Mouse (Mus musculus) forebrain, embryonic 12.5 days (tissue): ENCODE measurements at regions not wholly inside any gene's neighbourhood (a gene's known extent, or its start where the extent isn't known, plus 50 kb on each side); places are given as distances from the start of the nearest gene placed in this dataset.
A peak's percentile ranks its signal among the peaks of the same experiment; 100 is the strongest.

Experiments used
- ATAC-seq: fragments of 200-750 bp; cut with Nextera tagmentation; 2 replicates; pipeline ENCODE4 v1.8.0; 2017; ENCODE audit warnings: moderate TSS enrichment; ENCODE audit not compliant: low FRiP score
- H3K27ac ChIP-seq: fragments of 300-500 bp; sonication (generic); 2 replicates; pipeline ENCODE4 v1.5.1; 2016; ENCODE audit warnings: mild to moderate bottlenecking
- H3K27me3 ChIP-seq: fragments of 300-500 bp; sonication (generic); 2 replicates; pipeline ENCODE4 v1.6.1; 2016; ENCODE audit warnings: mild to moderate bottlenecking
- H3K36me3 ChIP-seq: fragments of 300-500 bp; sonication (generic); replicated peaks from 2 replicates; pipeline ENCODE4 v1.6.1; 2016; ENCODE audit warnings: mild to moderate bottlenecking
- H3K4me1 ChIP-seq: fragments of 300-500 bp; sonication (generic); 2 replicates; pipeline ENCODE4 v1.6.1; 2016
- H3K4me2 ChIP-seq: fragments of 300-500 bp; sonication (generic); 2 replicates; pipeline ENCODE4 v1.6.1; 2016; ENCODE audit warnings: mild to moderate bottlenecking, moderate library complexity
- H3K4me3 ChIP-seq: fragments of 300-500 bp; sonication (generic); replicated peaks from 2 replicates; pipeline ENCODE4 v1.5.1; 2016; ENCODE audit warnings: mild to moderate bottlenecking
- H3K9ac ChIP-seq: fragments of 300-500 bp; sonication (generic); 2 replicates; pipeline ENCODE4 v1.6.1; 2016; ENCODE audit warnings: mild to moderate bottlenecking
- H3K9me3 ChIP-seq: fragments of 300-500 bp; sonication (generic); 2 replicates; pipeline ENCODE4 v1.6.1; 2016
- WGBS: fragments of 180-500 bp; shearing (Covaris S2); methylation state at CpG from one replicate; pipeline ENCODE4 v1.1.7; 2016; 5-methylcytosine and 5-hydroxymethylcytosine counted together

DNA sequence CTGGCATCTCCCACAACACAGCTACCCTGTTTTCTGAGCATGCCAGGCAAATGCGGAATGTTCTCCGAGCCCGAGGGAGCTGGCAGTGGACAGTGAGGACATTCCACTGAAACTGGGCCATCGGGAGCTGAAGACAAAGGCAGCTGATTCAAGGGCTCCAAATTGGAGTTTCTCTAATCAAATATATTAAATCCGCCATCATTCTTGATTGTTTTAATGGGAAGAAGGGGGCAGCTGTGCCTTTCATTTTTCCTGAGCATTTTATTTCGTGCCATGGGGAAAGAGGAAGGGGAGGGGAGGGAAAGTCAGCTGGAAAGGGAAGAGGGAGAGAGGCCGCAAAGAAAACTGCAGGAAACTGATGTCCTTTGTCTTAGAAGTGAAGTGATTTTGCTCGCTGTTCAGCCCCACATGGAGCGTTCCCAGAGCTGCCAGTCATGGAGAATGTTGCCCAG lies 373.9 kb downstream of the Cog6 start:
- WGBS, result 53% methylated on average over 9 of the region's 9 CpGs
- H3K4me3 ChIP-seq, result no peak overlapping the region
- 0 out of 2 replicates have a peak, but pooled peaks have one; percentile 9 for ATAC-seq
- no peaks in the 10 kb centered on the region for H3K36me3 ChIP-seq
- 0 out of 2 replicates have a peak, but pooled peaks cover 5% of the 10 kb centered on the region for H3K27me3 ChIP-seq
- peaks cover 32% of the 10 kb centered on the region for H3K4me1 ChIP-seq
- H3K9me3 ChIP-seq, result no peaks in the 10 kb centered on the region
- H3K27ac ChIP-seq, result peak overlapping the region; percentile 75
- no peak overlapping the region for H3K4me2 ChIP-seq
- H3K9ac ChIP-seq, result no peak overlapping the region

DNA sequence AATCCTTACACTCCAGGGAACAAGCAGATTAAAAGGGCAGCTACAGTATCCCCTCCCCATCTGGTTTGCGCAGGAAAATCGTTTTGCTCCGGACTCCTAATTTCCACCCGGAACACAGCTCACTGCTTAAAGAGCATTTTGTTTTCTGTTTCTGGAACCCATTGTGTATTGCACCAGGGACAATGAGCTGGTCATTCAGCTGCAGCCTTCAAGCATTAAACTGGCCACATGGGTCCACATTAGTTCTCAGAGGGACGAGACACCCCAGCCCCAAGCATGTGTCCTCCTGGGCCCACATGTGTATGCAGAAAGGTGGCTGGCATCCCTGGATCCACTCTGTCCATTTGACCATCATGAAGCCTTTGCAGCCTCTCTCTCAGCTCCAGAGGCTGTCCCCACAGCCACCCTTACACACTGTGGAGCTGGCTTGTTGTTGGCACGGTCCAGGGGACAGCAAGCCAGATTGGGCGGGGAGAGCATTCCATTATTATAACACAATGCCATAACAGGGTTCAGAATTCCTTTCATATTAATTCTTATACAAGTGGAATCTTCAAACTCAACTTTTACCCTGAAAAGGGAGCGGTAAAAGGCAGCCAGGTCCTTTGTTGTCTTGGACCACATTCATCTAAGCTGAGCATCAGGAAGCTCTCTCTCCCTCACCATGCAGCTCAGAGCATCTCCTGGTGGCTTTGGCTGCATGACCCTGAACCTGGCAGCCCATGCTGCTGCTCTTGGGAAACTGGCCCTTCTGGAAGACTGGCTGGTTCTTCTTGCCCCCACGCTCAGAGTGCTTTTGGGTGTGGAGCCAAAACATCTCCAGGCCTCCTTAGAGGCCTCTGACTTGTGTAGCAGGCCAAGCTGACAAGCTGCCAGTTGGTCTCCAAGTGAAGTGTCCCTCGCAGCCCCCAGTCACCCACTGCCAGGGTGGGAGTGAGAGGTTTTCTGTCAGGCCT lies 373.4 kb downstream of the Foxo1 start:
- no peak overlapping the region for H3K27ac ChIP-seq

DNA sequence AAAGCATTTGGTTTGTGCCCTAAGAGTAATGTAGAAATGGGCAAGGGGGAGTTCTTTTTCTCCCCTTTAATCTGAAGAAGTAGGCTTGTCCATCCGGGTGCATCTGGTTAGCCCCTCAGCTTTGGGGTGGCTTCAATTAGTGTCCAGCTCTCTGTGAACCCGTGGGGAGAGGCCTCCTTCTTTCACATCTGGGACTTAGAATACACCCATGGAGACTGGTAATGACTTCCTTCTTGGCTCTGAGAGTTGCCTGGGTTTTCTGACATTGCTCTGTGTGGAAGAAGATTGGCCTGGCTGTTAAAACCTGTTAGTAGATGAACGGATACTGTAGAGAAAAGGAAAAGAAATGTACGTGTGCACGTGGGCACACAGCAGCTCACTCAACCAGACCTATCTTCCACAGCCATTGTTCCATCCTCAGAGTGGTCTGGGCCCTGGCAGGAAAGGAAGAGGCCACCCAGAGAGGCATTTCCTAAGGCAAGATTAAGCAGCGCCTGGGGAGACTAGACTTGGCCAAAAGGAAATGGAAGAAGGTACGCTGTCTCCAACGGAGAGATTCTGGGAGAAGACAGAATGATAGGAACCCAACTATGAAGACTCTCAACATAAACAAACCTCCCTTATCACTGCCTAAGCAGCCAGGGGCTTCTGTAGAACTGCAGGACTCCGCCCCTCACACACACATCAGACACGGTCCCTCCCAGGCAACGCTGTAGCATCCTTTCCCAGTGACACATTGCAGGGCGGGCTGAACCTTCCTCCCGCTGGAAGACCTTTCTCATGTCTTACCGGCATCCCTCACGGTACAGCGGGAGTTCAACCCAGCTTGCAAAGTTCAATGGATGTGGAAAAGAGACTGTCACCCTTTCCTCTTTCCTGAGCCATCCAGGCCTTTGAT lies 372.4 kb downstream of the Foxo1 start:
- H3K9me3 ChIP-seq, result no peaks in the 10 kb centered on the region
- H3K9ac ChIP-seq, result no peak overlapping the region
- peaks cover 32% of the 10 kb centered on the region for H3K4me1 ChIP-seq
- 72% methylated on average over 16 of the region's 16 CpGs for WGBS
- H3K27me3 ChIP-seq, result 0 out of 2 replicates have a peak, but pooled peaks cover 5% of the 10 kb centered on the region
- H3K4me2 ChIP-seq, result no peak overlapping the region
- ATAC-seq, result no peak
- no peak overlapping the region for H3K4me3 ChIP-seq
- no peak overlapping the region for H3K27ac ChIP-seq
- H3K36me3 ChIP-seq, result no peaks in the 10 kb centered on the region

More for the DNA sequence above, 373.4 kb downstream of the Foxo1 start:
- 86% methylated on average over 10 of the region's 10 CpGs for WGBS
- peaks cover 32% of the 10 kb centered on the region for H3K4me1 ChIP-seq
- H3K9ac ChIP-seq, result no peak overlapping the region
- 0 out of 2 replicates have a peak, but pooled peaks cover 5% of the 10 kb centered on the region for H3K27me3 ChIP-seq
- no peaks in the 10 kb centered on the region for H3K9me3 ChIP-seq
- no peak overlapping the region for H3K4me3 ChIP-seq
- H3K36me3 ChIP-seq, result no peaks in the 10 kb centered on the region
- H3K4me2 ChIP-seq, result no peak overlapping the region
- ATAC-seq, result no peak

DNA sequence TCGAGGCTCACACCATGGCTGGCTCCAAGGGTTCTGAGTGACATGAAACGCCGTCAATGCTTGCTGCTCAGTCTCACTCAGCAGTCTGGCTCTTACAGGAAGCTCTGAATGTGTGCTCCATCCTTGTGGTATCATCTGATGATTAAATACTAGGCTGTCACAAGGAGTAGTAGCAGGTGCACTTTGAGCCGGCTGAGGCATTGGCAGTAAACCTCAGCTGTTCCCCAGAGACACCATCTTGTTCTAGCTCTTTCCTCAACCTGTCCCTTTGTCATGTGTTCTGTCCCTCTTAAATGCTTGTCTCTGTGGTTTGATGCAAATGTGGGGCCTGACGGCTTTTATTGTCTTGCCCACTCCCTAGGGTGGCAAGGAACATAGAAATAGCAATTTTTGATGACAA lies 370.7 kb downstream of the Foxo1 start:
- ATAC-seq, result no peak
- Histone ChIP-seq H3K4me2 (no peak overlapping the region), H3K9ac (no peak overlapping the region), H3K4me1 (peaks cover 22% of the 10 kb centered on the region), H3K36me3 (no peaks in the 10 kb centered on the region), H3K27me3 (0 out of 2 replicates have a peak, but pooled peaks cover 5% of the 10 kb centered on the region), H3K9me3 (no peaks in the 10 kb centered on the region), H3K4me3 (no peak overlapping the region), H3K27ac (no peak overlapping the region)
- WGBS, result 78% methylated on average over 5 of the region's 5 CpGs

DNA sequence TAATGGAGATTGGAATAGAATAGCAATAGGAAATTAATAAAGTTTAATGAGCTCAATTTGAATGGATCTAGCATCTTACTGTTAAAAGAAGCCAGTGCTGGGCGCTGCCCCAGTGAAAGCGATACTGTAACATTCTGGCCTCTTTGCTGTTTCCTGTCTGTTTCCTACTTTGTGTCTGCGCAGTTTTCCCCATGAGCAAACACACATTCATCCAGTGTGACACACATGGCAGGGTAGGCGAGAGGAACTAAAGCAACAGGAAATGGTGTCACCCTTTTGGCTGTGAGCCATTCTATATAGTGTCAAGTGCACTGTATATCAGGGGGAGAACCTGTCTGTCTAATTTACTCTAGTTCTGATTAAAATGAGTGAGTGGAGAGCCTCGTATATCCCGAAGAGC lies 366.2 kb downstream of the Foxo1 start:
- Histone ChIP-seq H3K4me1 (peaks cover 7% of the 10 kb centered on the region; the same call in 1 of the 2 replicates), H3K36me3 (no peaks in the 10 kb centered on the region), H3K27ac (no peak overlapping the region), H3K27me3 (no peaks in the 10 kb centered on the region), H3K9ac (no peak overlapping the region), H3K9me3 (no peaks in the 10 kb centered on the region), H3K4me2 (no peak overlapping the region), H3K4me3 (no peak overlapping the region)
- no peak for ATAC-seq
- WGBS, result 58% methylated on average over 6 of the region's 6 CpGs

DNA sequence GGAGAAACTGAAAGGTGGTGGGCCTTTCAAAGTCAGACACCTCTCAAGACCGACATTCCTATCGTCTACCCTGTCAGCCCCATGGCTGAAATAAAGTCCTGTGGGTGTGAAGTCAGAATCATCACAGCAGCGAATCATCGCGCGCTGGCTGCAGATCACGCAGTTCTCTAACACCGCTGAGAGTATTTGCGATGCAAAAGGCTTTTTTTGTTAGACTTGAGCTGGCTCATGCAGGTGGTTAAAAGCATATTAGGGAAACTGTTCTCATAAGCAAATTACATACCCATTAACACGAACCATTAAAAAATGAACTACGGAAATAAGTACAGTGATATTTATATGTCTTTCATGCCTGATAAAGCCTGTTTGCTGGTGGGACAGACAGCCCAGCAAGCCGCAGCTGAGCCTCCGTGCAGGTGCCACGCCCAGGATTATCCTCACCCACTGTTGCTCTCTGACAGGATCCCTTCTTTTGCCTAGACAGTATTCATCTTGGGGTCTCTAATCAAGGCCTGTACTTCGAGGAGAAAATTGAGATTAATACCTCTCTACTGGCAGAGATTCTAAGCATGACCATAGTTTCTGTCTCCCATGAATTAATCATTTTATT lies 365.5 kb downstream of the Foxo1 start:
- Histone ChIP-seq H3K36me3 (no peaks in the 10 kb centered on the region), H3K4me1 (peaks cover 7% of the 10 kb centered on the region; the same call in 1 of the 2 replicates), H3K9me3 (no peaks in the 10 kb centered on the region), H3K27me3 (no peaks in the 10 kb centered on the region), H3K9ac (no peak overlapping the region), H3K27ac (no peak overlapping the region), H3K4me3 (no peak overlapping the region), H3K4me2 (no peak overlapping the region)
- no peak for ATAC-seq
- WGBS, result 75% methylated on average over 15 of the region's 15 CpGs

DNA sequence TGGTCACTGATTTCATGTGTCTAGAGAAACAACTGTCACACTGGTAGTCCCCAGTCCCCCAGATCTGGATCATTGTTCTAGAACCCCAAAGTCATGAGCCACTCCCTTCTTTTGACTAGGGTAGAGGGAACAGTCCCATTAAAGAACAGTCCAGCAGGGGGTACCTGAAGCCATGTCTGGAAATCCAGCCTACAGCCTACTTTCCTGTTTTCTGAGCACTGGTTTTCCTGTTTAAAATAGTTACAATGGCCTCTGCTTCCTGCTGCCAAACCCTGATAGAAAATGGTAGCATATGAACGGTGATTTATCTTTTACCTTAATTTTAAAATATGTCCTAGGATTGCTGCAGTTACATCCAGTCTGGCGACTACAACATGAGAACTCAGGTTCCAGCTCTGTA lies 364.5 kb downstream of the Foxo1 start:
- H3K4me1 ChIP-seq, result peaks cover 7% of the 10 kb centered on the region; the same call in 1 of the 2 replicates
- 95% methylated on average over 2 of the region's 2 CpGs for WGBS
- no peak overlapping the region for H3K27ac ChIP-seq
- no peak overlapping the region for H3K9ac ChIP-seq
- no peak overlapping the region for H3K4me2 ChIP-seq
- no peak overlapping the region for H3K4me3 ChIP-seq
- H3K27me3 ChIP-seq, result no peaks in the 10 kb centered on the region
- ATAC-seq, result no peak
- no peaks in the 10 kb centered on the region for H3K36me3 ChIP-seq
- H3K9me3 ChIP-seq, result no peaks in the 10 kb centered on the region

DNA sequence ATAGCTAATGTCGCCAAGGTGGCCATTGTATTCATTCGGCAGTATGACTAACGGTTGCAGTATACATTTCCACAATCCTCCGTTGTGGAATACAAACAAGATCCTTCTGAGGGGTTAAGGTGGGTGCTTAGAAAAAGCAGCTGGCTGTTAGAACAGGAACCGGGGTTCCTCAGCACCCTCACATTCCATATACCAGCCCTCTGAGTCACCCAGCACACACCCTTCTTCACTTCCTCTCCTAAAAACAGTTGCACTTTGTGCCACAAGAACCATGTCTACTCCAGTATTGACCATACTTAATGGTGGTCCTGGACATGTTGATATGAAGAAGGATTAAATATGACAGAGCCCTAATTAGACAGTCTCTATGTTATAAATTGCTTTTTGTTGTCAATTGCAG lies 362.1 kb downstream of the Foxo1 start:
- Histone ChIP-seq H3K4me1 (peaks cover 9% of the 10 kb centered on the region; the same call in 1 of the 2 replicates), H3K4me3 (no peak overlapping the region), H3K27ac (no peak overlapping the region), H3K36me3 (no peaks in the 10 kb centered on the region), H3K9me3 (no peaks in the 10 kb centered on the region), H3K27me3 (no peaks in the 10 kb centered on the region), H3K4me2 (no peak overlapping the region), H3K9ac (no peak overlapping the region)
- no peak for ATAC-seq
- 85% methylated on average over 5 of the region's 5 CpGs for WGBS

DNA sequence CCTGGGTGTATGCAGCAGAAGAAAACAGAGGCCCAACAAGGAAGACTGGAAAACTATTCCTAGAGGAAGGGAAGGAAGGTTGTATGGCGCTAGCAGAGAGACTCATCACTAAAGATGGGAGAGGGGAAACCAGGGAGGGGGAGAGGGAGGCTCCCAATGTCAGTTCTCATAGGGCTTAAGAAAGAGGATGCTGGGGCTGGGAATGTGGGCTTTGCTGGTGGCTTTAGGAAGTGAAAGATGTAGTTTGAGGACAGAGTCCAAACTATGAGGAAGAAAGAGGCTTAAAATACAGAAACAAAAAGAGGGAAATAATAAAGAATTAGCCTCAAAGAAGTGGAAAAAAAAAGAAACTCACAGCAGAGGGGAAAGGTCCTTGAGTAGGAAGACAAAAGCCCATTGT lies 357.0 kb downstream of the Foxo1 start:
- ATAC-seq, result no peak
- Histone ChIP-seq H3K4me1 (0 out of 2 replicates have a peak, but pooled peaks cover 2% of the 10 kb centered on the region), H3K4me2 (no peak overlapping the region), H3K9me3 (no peaks in the 10 kb centered on the region), H3K27me3 (no peaks in the 10 kb centered on the region), H3K4me3 (no peak overlapping the region), H3K9ac (no peak overlapping the region), H3K27ac (no peak overlapping the region), H3K36me3 (no peaks in the 10 kb centered on the region)
- 63% methylated on average over 1 of the region's 1 CpGs for WGBS

DNA sequence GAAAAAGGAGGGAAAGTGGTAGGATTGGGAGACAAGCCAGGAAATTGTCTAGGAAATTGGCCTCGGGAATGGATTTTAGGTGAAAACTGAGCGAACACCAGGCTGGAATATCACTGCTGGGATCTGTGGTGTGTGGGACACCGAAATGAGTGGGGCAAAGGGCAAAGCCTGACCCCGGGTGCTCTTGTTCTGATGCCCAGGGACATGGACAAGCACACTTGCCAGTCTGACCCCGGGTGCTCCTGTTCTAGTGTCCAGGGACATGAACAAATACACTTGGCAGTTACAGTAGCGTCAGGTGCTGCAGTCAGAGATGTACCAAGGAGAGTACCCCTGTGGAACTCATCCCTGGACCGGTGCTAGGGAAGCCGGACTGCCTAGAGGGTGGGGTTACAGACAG lies 354.4 kb downstream of the Foxo1 start:
- no peak for ATAC-seq
- H3K4me2 ChIP-seq, result no peak overlapping the region
- 0 out of 2 replicates have a peak, but pooled peaks cover 2% of the 10 kb centered on the region for H3K4me1 ChIP-seq
- WGBS, result 88% methylated on average over 8 of the region's 8 CpGs
- no peak overlapping the region for H3K9ac ChIP-seq
- H3K4me3 ChIP-seq, result no peak overlapping the region
- no peaks in the 10 kb centered on the region for H3K36me3 ChIP-seq
- no peaks in the 10 kb centered on the region for H3K27me3 ChIP-seq
- no peaks in the 10 kb centered on the region for H3K9me3 ChIP-seq
- no peak overlapping the region for H3K27ac ChIP-seq

DNA sequence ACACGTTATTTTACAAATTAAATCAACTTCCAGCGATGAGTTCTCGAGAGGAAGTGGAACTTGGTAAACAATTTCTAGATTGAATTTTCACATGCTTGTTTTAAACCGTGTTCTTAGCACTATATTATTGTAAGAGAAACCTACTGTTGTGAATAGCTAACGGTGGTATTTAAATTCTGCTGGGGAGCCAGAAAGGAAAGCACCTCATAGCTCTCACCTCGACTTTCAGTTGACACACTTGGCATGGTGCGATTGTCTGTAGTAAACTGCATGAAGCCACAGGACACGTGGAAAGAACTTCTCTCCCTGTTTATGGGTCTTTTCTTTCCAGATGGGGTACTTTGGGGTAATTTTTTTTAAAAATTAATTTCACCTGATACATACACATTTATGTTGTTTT lies 353.8 kb downstream of the Foxo1 start:
- 95% methylated on average over 8 of the region's 8 CpGs for WGBS
- no peaks in the 10 kb centered on the region for H3K9me3 ChIP-seq
- no peak overlapping the region for H3K4me3 ChIP-seq
- no peaks in the 10 kb centered on the region for H3K36me3 ChIP-seq
- H3K4me2 ChIP-seq, result no peak overlapping the region
- no peaks in the 10 kb centered on the region for H3K27me3 ChIP-seq
- 0 out of 2 replicates have a peak, but pooled peaks cover 2% of the 10 kb centered on the region for H3K4me1 ChIP-seq
- no peak overlapping the region for H3K27ac ChIP-seq
- H3K9ac ChIP-seq, result no peak overlapping the region
- ATAC-seq, result no peak

DNA sequence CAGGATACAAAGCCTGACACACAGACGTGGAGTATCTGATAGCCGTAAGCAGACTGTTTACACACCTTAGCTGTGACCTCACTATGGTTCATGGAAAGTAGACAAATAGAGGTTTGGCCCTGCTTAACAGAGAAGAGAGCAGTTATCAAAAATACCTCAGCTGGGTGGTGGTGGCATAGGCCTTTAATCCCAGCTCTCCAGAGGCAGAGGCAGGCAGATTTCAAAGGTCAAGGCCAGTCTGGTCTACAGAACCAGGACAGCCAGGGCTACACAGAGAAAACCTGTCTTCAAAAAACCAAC lies 350.7 kb downstream of the Foxo1 start:
- no peaks in the 10 kb centered on the region for H3K27me3 ChIP-seq
- H3K36me3 ChIP-seq, result no peaks in the 10 kb centered on the region
- H3K4me3 ChIP-seq, result no peak overlapping the region
- no peak overlapping the region for H3K4me2 ChIP-seq
- no peaks in the 10 kb centered on the region for H3K4me1 ChIP-seq
- no peak for ATAC-seq
- WGBS, result 97% methylated on average over 2 of the region's 2 CpGs
- no peaks in the 10 kb centered on the region for H3K9me3 ChIP-seq
- H3K9ac ChIP-seq, result no peak overlapping the region
- H3K27ac ChIP-seq, result no peak overlapping the region
